Mouse (Mus musculus) lung, postnatal 0 days (tissue): ENCODE results near the gene Cd3eap.
A peak's percentile ranks its signal among the peaks of the same experiment; 100 is the strongest.

Experiments
- CTCF ChIP-seq: IDR thresholded peaks from 2 replicates; pipeline ENCODE4 v1.5.1; 2016; ENCODE audit warnings: antibody characterized with exemption, mild to moderate bottlenecking
- EP300 ChIP-seq: IDR thresholded peaks from 2 replicates; pipeline ENCODE4 v1.6.1; 2016; ENCODE audit warnings: antibody characterized with exemption, mild to moderate bottlenecking, control low read depth

DNA sequence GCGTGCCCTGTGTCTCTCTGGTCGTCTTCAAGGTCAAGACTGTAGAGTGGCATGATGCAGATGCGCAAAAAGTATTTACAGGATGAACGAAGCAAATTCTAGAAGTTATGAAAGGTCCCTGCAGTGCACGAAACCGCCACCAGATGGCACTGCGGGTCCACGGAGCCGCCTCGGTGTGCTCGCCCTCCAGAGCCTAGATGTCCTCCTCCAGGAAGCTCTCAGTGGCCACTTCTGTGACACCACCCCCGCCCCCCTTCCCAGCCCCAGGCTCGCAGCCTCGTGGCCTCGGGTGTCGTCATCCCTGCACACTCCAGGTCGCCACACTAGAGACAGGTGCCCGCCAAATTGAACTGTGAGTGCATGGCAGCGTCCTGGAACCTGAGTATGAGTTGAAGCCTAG is 46.1 kb upstream of the Cd3eap start:
- peak; percentile 97 for TF ChIP-seq CTCF
- TF ChIP-seq EP300 = no peak
